Mouse (Mus musculus) heart, postnatal 36 days (tissue): ENCODE results near the gene Pus7. TPM values are rescaled to one million over a fixed set of nuclear protein-coding genes. Genes with fewer than 3 reads are reported as not detected.

ENCODE experiments used
- DNase-seq, 2 experiments: peaks; one replicate each; pipeline ENCODE4 v3.0.0; 2021 to 2022
- intact Hi-C: fragments of 180-260 bp; cut with DNase I; formaldehyde crosslinking; loops from one replicate; pipeline ENCODE4 v1.15.1; 2025
- total RNA-seq, 2 experiments: library from RNA; stranded (reverse); gene quantifications; 2 replicates each; pipeline ENCODE4 v1.2.3; 2021

The Pus7 gene
- 1 to 10 TPM; 9.5 TPM for total RNA-seq

- DNase-seq, result peak; percentile 82 to 83
- intact Hi-C loops, result loop anchor here (10.0 kb wide), 1 partner anchor 1238 kb away; no protein-coding TSS in a partner anchor
Observed at GRCm38 (mm10) chr5:23782931-23783877, at the start of gene Pus7. TSS of gene Pus7 (minus strand) at chr5:23783711.

- peak; percentile 17 to 26 for DNase-seq
- intact Hi-C loops, result no loop called here
Observed at GRCm38 (mm10) chr5:23830897-23831752, 47.6 kb upstream of the Pus7 start.

- intact Hi-C loops, result no loop called here
- DNase-seq, result peak; percentile 64 to 69
Observed at GRCm38 (mm10) chr5:23826321-23827004, 43.0 kb upstream of the Pus7 start.

GRCm38 (mm10) chr5:23824171-23824733, 40.7 kb upstream of the Pus7 start:
- DNase-seq, result no peak
- intact Hi-C loops, result no loop called here

- no peak for DNase-seq
- intact Hi-C loops, result no loop called here
Observed at GRCm38 (mm10) chr5:23822306-23822705, 38.8 kb upstream of the Pus7 start.

GRCm38 (mm10) chr5:23816681-23817080, 33.2 kb upstream of the Pus7 start:
- DNase-seq, result no peak
- intact Hi-C loops, result no loop called here

- DNase-seq, result no peak
- intact Hi-C loops, result no loop called here
Observed at GRCm38 (mm10) chr5:23814841-23815240, 31.3 kb upstream of the Pus7 start.

- intact Hi-C loops, result no loop called here
- no peak for DNase-seq
Observed at GRCm38 (mm10) chr5:23792726-23793125, 9.2 kb upstream of the Pus7 start.

GRCm38 (mm10) chr5:23789078-23789612, 5.6 kb upstream of the Pus7 start:
- intact Hi-C loops, result loop anchor here (10.0 kb wide), 1 partner anchor 1244 kb away; no protein-coding TSS in a partner anchor
- DNase-seq, result no peak

- DNase-seq, result no peak
- intact Hi-C loops, result loop anchor here (10.0 kb wide), 1 partner anchor 1244 kb away; no protein-coding TSS in a partner anchor
Observed at GRCm38 (mm10) chr5:23788390-23788830, 4.9 kb upstream of the Pus7 start.

- DNase-seq, result peak; percentile 97 to 99
- intact Hi-C loops, result loop anchor here (10.0 kb wide), 1 partner anchor 1243 kb away; no protein-coding TSS in a partner anchor
Observed at GRCm38 (mm10) chr5:23787536-23788389, 4.3 kb upstream of the Pus7 start, which contains the start of gene Rint1. TSS of gene Rint1 (plus strand) at chr5:23787711.

GRCm38 (mm10) chr5:23782051-23782810, 1.3 kb downstream of the Pus7 start:
- intact Hi-C loops, result loop anchor here (10.0 kb wide), 1 partner anchor 1237 kb away; no protein-coding TSS in a partner anchor
- no peak for DNase-seq

- intact Hi-C loops, result loop anchor here (10.0 kb wide), 1 partner anchor 1236 kb away; no protein-coding TSS in a partner anchor
- no peak for DNase-seq
Observed at GRCm38 (mm10) chr5:23781172-23781571, 2.3 kb downstream of the Pus7 start.

- DNase-seq, result no peak
- intact Hi-C loops, result loop anchor here (10.0 kb wide), 1 partner anchor 1236 kb away; no protein-coding TSS in a partner anchor
Observed at GRCm38 (mm10) chr5:23780516-23780915, 3.0 kb downstream of the Pus7 start.

GRCm38 (mm10) chr5:23774186-23774585, 9.3 kb downstream of the Pus7 start:
- no peak for DNase-seq

GRCm38 (mm10) chr5:23771105-23771504, 12.4 kb downstream of the Pus7 start:
- no peak for DNase-seq
- intact Hi-C loops, result no loop called here

More at GRCm38 (mm10) chr5:23774186-23774585, 9.3 kb downstream of the Pus7 start:
- intact Hi-C loops, result no loop called here

GRCm38 (mm10) chr5:23764557-23764956, 19.0 kb downstream of the Pus7 start:
- intact Hi-C loops, result no loop called here
- DNase-seq, result no peak

GRCm38 (mm10) chr5:23762531-23762930, 21.0 kb downstream of the Pus7 start:
- intact Hi-C loops, result no loop called here
- no peak for DNase-seq
